Mouse (Mus musculus): ENCODE results near the gene Ush2a.

Gene Ush2a

DNA sequence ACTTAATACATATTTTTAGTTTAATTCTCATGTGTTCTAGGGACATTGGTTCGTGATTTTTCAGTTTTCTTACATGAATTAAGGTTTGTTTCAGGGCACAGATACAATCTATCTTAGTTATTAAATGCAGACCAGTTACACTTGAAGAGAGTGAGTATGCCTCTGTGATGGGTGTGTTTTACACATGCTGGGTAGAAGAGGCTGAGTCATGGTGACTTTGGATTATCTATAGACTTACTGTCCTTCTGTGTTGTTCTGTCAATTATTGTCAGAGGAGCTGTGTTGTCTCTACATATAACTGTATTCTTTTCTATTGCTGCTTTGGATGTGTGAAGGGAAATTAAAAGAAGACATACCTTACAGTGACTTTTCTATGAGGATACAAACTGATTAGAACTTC, 509.0 kb downstream of the Ush2a start:
- DNase-seq (ENCODE audit: low read depth, low spot score): no peak

DNA sequence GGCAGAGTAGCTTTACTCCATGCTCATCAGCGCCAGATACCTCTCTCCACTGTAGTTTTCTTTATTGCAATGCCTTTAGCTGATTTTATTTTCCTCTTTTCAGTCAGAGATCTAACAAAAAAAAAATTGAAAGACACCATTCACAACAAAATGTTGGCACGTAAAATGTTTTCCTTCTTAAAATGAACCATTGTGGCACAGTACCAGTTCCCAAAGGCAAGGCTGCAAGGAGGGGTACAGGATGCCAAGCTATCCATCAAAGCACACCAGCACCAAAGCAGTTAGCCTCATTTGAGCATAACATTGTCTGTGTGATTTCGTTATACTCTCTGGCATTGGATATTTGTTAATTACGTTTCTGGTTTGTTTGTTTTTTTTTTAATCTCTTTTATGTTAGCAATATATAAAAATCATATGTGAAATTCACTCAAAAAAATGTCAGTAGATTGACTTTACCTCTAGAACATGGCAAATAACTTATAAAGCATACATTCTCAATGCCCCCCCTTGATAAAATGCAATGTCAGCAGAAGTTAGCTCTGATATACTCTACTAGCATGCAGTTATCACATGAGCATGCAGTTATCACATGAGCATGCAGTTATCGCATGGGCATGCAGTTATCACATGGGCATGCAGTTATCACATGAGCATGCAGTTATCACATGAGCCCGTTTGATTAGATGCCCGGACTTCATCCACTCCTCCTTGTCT, 510.9 kb downstream of the Ush2a start:
- no peak for DNase-seq (ENCODE audit: low read depth, low spot score)

DNA sequence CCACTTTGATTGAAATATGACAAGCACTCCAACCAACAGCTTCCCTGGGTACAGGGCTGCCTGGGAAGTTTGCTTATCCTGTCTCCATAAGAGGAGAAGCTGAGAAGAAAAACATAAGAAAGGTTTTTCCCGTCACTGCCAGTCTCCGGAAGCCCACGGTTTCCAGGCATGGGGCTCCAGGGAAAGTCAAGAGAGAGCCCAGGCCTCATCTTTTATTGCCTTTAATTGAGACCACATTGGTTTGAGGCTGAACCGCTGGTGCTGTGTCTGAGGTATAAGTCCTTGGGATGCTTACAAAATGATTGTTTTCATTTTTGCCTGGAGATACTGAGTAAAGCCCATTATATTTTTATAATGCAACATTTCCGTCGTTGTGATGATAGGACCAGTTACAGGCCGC, 511.8 kb downstream of the Ush2a start:
- DNase-seq (ENCODE audit: low read depth, low spot score): no peak

DNA sequence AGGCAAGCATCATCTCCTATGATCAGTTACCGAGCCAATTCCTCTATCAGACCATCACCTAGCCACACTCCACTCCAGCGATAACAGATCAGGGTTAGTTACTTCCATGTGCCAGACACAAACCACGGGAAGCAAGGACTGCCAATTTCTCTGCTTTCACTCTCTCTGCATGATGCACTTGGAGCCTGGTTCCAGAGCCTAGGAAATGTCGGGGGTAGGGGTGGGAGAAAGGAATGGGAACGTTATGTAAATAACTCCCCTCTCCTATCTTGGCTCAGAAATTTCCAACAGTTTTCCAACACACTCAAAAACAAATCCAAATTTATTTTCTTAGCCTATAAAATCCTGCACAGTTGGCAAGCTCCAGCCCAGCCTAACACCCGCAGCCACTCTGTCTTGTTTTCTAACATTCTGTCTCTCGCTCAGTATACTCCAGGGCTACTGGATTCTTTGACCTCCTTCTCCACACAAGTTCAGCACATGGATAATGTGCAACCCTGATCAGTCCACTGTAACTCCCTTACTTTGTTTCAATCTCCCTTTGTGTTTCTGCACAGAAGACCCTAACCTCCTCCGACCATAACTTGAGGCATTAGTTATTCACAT, 515.8 kb downstream of the Ush2a start:
- peak; percentile 8 for DNase-seq (ENCODE audit: low read depth, low spot score)

DNA sequence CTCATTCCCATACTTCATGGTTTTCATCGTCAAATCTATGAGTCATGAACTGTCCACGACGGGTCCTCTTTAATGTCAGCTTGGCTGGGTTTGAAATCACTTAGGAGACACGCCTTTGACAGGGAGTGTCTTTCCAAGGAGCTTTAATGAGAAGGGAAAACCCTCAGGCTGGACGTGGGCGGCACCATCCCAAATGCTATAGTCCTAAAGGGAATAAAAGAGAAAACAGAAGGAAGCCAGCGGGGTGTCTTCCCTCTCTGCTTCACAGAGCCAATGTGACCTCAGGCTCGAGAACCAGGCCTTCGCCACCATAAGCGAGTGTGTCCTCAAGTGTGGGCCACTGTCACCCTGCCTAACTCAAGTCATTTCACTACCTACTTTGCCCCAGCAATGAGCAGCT, 523.2 kb downstream of the Ush2a start:
- DNase-seq (ENCODE audit: low read depth, low spot score): no peak

DNA sequence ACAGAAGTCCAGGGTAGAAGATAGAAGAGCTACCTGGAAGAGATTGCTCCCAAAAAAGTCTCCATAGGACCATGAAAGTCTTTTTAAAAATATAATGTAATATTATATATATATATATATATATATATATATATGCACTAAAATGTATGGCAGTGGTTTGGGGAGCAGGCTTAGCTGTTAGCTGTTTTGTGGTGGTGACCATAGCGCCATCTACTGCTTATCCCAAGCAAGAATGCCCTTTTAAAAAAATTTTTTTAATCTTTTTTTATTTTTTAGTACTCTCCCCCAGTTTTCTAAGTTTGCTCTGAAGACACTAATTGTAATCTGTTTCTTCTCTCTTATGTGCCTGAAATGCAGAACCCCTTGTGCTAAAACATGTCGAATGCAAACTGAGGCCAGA, 543.2 kb downstream of the Ush2a start:
- DNase-seq (ENCODE audit: low read depth, low spot score): peak; percentile 22

DNA sequence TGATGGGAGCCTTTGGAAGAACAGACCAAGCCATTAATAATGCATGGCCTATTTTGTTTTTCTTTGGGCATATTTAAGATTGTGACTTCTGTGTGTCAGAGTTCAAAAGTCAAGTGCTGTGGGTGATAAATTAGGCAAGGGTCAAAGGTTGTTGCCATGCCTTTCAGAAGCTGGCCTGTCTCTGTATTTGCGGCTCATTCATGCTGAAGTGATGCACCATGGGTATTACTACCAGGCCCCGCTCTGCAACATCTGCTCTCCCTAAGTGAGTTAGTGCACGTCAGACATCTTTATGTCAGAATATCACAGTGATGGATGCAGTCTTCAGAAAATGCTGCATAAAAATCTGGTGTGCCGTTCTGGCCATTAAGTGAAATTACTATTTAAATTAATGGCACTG, 544.0 kb downstream of the Ush2a start:
- DNase-seq (ENCODE audit: low read depth, low spot score): no peak

DNA sequence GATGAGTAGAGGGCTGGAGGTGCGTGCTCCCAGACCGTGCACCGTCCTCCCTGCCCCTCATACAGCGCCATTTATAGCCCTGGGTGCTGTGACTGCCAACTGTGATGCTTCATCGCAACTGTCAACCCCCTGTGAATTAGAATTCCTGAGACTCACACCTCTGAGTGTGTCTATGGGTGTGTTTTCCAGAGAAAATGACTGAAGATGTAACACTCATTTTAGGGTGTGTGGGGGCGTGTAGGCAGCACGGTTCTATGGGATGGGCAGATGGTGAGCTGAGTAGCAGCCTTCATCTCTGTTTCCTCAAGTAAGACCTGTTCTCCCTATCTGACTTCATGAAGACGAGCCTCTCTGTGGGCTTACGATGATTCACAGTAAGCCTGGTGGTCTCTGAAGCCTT, 548.8 kb downstream of the Ush2a start:
- DNase-seq (ENCODE audit: low read depth, low spot score): peak; percentile 55

DNA sequence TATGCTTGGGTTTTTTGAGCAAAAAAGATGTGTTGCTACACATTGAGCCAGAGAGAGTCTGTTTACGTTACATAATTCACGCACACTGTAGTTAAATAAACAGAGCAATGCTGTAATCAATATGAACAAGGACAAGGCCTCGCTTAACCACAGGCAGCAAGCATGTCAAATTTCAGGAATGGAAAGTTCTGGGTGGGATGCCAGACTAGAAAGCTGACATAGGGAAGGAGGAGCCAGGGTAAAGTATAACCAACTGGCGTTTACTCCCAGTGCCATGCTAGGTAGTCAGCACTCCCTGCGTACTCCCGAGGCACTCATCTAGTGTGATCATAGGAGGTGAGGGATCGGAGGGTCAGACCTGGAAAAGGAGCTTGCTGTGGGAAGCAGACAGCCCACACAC, 553.2 kb downstream of the Ush2a start:
- DNase-seq (ENCODE audit: low read depth, low spot score): no peak

DNA sequence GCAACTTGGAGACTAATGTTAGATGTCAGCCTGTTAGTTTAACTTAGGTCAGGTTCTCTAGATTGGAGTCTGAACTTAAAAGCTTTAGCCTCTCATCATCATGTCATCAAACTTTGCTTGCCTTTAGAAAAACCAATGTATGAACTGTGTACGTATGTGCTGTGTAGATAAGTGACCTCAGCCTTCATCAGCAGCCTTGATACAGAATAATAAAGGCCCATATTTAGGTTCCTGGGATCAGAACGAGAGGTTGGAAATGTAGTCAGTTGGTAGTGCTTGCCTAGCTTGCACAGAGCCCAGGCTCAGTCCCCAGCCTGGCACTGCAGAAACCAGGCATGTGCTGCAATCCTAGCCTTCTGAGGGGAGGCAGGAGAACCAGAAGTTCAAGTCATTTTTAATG, 562.4 kb downstream of the Ush2a start:
- no peak for DNase-seq (ENCODE audit: low read depth, low spot score)

DNA sequence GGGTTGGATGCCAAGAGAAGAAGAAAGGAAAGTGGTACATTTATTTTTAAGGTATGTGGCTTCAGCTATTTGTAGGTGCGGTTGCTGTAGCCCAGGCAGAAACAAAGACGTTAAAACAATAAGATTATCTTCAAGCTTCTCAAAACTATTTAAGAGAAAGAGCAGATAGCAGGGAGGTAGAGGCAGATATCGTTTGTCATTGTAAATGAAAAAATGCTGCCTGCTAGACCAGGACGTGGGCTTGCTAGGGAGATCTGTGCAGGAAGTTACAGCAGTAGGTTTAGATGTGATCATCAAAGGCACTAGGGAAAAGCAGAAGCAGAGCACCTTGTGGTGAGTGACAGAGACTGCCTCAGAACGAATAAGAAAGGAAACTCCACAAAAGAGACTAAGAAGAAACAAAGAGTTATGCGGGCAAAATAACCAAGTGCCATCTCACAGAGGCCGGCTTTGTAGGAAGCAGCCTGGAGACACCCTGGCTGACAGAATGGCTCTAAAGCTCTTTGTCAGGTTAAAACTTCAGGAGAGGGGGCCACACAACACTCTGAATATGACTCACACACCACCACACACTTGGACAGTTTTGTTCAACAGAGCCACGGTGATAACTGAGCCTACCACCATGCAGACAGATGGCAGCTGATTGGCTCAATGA, 563.2 kb downstream of the Ush2a start:
- no peak for DNase-seq (ENCODE audit: low read depth, low spot score)

DNA sequence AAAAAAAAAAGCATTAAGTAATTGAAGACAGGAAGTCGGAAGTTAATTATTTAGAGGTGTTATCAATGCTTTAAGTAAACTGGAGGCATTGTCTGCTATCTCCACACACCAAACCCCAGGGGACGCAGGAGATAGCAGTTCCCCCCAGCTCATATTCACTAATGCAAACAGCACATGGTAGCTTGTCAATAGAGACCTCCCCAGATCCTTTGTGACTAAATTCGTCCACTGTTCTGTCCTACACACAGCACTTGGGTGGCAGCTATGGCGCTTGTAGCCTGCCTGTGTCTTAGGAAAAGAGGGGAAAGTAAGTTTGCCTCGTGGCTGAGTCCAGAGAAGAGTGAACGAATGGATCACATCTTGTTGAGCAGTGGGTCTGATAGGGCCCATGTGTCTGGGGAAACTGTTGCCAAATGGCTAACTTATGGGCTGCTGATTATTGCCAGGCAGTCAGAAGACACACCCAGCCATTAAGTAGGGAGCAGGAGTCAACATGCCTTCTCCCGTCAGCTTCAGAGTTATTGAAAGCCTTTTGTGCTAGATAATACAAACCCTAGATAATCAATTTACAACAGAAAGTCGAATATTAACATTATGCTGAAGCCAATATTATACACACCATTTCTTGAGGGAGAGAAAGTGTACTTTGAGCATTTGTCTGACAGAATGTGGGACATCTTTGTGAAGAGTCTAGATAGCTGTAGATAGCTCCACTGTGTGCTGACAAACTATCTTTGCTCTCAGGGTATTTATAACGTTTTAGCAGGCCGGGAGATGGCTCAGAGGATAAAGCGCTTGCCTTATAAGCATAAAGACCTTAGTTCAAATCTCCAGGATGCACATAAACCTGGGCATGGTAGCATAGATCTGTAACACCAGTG, 568.9 kb downstream of the Ush2a start:
- no peak for DNase-seq (ENCODE audit: low read depth, low spot score)

DNA sequence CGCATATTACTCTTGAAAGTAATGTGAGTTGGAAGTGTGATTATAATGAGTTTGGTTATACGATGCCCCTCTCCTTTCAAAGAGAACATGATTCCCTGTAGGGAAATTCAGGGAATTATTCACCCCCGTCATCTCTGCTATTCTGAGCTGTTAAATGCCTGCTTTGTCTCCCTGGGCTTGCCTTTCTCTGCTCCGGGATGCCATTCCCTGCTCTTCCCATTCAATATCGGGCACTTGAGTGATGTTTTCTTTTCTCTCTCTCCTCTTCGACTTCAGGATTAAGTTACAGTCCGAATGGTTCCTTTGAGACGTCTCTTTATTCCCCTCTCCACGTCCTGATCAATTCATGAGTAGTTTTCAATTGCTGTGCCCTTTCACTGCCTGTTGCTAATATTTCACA, 572.1 kb downstream of the Ush2a start:
- DNase-seq (ENCODE audit: low read depth, low spot score): no peak

DNA sequence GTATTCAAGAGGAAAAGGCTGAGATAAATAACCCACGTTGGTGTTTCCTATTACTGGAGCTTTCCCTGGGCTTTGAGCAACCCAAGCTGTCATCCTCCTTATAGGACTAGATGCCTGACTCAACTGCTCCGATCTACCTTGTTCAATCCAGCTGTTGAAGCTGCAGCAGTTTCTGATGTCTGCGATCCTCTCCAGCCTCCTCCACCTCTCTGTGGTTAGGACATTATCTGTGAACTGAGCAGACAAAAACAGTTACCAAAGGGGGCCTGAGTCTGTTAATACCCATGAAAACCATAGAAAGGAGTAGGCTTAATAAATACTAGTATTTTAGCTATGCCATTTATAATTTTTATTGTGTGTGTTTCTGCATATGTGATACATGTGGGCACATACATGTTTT, 572.9 kb downstream of the Ush2a start:
- DNase-seq (ENCODE audit: low read depth, low spot score): no peak

DNA sequence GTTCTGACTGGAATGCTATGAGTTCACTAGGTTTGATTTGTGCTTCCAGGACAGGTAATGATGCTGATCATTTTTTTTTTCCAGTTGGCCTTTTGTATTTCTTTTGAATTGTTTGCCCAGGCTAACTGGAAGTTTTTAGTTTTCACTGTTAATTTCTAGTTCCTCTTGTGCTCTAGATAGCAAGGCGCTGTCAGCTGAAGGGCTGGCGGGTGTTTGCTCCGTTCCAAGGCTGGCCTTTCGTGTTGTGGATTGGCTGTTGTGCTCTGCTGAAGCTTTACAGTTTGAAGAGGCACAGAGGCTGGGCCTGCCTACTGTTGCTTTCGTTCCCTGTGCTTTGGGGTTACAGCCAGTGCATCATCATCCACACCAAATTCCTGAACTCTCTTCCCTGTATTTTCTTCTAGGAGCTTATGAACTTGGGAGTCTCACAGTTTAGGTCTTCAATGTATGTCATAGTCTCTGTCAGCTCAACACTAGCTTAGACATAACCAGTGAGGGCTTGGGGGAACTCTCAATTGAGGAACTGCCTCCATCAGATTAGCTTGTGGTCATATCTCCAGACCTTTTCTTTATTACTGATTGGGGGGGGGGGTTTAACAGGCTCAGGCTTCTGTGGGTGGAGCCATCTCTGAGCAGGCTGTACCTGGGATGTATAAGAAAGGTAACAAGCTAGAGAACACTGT, 575.9 kb downstream of the Ush2a start:
- DNase-seq (ENCODE audit: low read depth, low spot score): no peak

DNA sequence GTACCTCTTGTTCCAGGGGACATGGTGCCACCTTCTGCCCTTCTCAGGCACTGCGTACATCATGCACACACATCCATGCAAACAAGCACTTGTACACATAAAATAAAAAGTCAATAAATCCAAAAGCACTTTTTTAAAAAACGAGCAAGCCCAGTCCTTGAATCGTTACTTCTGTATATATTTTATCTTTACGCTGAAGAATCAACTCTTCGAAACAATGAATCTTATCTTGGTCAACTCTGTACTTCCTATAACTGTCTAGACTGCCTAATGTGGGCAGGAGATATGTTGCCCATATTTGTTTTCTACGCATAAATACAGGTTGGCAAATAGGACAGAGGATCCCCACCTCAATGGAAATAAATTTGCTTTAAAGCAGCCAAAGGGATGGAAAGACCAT, 585.4 kb downstream of the Ush2a start:
- DNase-seq (ENCODE audit: low read depth, low spot score): no peak

DNA sequence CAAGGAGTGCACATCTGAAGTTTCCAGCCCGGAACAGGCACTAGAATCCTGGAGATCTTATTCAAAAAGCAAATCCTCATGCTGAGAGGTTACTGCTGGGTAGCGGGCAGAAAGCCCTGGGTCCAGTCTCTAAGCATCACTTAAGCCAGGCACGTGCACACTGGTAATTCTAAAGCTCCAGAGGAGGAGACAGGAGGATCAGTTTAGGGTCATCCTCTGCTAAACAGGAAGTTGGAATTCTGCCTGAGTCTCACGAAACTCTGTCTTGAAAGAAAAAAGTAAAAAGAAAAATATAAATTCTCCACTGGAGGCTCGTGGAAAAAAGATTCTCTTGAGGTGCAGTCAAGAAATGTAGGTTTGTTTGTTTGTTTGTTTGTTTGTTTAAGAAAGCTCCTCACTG, 591.0 kb downstream of the Ush2a start:
- no peak for DNase-seq (ENCODE audit: low read depth, low spot score)

DNA sequence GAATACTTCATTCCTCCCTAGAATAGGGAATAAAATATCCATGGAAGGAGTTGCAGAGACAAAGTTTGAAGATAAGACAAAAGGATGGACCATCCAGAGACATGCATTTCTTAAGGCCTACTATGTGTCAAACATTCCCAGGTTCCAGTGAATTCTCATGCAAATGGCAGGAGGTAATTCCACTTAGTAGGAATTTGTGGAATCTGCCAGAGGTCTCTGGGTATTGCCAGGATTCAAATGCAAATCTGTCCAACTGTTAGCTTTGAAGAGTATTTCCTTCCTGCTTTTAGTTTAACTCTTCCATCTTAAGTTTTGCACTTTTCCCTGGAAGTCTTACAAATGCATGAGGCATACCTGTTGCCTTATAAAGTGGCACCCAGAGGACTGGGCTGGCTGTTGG, 592.4 kb downstream of the Ush2a start:
- DNase-seq (ENCODE audit: low read depth, low spot score): no peak

DNA sequence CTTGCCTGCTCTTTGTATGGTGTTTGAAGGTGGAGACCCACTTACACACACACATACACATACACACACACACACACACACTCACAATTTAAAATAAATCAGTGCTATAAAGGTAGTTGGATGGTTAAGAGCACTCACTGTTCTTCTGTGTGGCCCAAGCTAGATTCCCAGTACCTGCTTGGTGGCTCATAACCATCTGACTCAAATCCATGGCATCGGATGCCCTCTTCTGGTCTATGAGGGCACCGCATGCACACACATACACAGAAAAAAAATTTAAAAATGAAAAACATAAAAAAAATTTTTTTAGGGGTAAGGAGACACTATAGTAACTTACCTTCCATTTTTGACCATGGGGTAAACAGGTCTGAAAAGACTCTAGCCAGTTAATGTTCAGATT, 593.2 kb downstream of the Ush2a start:
- no peak for DNase-seq (ENCODE audit: low read depth, low spot score)

DNA sequence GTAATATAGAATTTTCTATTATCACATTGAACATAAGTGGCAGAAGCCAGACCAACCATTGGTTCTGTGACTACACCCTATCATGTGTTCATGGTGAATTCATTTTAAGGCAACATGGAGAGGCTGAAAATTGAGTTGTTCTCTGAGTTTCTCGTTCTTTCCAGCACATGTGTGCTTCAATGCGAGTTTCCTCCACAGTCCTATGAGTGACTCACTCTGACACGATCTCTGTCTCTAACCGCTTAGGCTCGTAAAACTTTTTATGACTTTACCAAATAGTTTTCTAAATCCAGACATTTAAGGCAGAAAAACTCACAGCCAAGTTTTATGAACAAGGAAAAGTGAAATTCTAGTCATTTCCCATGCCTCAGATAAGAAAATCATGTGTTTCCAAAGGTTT, 597.9 kb downstream of the Ush2a start:
- no peak for DNase-seq (ENCODE audit: low read depth, low spot score)

DNA sequence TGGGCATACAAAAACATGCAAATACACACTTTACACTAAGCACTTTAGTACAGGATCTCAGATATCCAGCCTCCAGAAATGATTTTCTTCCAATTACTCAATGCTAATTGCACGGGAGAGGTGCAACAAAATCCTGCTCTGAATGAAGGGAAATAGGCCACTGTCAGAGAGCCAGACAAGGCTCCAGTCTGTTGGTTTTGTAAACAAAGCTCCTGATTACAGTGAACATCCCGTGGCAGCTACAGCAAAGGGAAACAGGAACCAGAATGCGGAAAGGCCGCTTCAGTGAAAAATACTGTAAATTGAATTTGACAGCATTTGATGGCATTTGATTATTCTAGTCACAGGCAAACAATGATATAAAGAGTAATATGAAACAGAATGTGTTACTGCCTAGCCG, 604.1 kb downstream of the Ush2a start:
- DNase-seq (ENCODE audit: low read depth, low spot score): no peak

DNA sequence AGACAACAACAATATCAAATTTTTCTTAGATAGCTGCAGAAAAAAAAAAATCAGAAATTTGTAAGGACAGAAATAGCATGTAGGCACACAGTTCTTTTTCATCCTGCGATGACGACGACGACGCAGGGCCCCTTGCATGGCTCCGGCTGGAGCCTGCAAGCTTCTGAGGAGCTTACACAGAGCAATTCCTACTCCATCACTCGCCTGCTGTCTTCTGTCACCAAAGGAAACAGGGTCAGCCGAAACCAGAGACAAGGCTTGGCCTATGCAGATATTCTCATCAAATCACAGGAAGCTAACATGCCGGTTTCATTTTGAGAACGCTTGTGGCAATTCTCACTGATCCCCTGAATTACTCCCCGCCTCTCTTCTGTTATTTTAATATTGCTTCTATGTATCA, 604.7 kb downstream of the Ush2a start:
- DNase-seq (ENCODE audit: low read depth, low spot score): no peak

Measured in telencephalon, adult 2 months (tissue).